Mouse (Mus musculus) limb, embryonic 15.5 days (tissue): ENCODE results near the gene Ush2a. TPM values are rescaled to one million over a fixed set of nuclear protein-coding genes. Genes with fewer than 3 reads are reported as not detected.

Experiments
- ATAC-seq: fragments of 200-750 bp; cut with Nextera tagmentation; 2 replicates; pipeline ENCODE4 v1.8.0; 2017; ENCODE audit warnings: low read depth, moderate TSS enrichment; ENCODE audit not compliant: insufficient number of reproducible peaks, low FRiP score, low TSS enrichment
- H3K27ac ChIP-seq: fragments of 300-500 bp; sonication (generic); 2 replicates; pipeline ENCODE4 v1.5.1; 2015; ENCODE audit warnings: moderate library complexity, mild to moderate bottlenecking, inconsistent platforms
- H3K27me3 ChIP-seq: fragments of 300-500 bp; sonication (generic); 2 replicates; pipeline ENCODE4 v1.6.1; 2015; ENCODE audit warnings: inconsistent platforms
- H3K36me3 ChIP-seq: fragments of 300-500 bp; sonication (generic); 2 replicates; pipeline ENCODE4 v1.6.1; 2015; ENCODE audit warnings: inconsistent platforms
- H3K4me1 ChIP-seq: fragments of 300-500 bp; sonication (generic); 2 replicates; pipeline ENCODE4 v1.6.1; 2015; ENCODE audit warnings: inconsistent platforms
- H3K4me2 ChIP-seq: fragments of 300-500 bp; sonication (generic); 2 replicates; pipeline ENCODE4 v1.6.1; 2015; ENCODE audit warnings: mild to moderate bottlenecking, inconsistent platforms
- H3K4me3 ChIP-seq: fragments of 300-500 bp; sonication (generic); 2 replicates; pipeline ENCODE4 v1.5.1; 2015; ENCODE audit warnings: mild to moderate bottlenecking, inconsistent platforms
- H3K9ac ChIP-seq: fragments of 300-500 bp; sonication (generic); 2 replicates; pipeline ENCODE4 v1.6.1; 2015; ENCODE audit warnings: inconsistent platforms
- H3K9me3 ChIP-seq: fragments of 300-500 bp; sonication (generic); 2 replicates; pipeline ENCODE4 v1.6.1; 2016; ENCODE audit warnings: inconsistent platforms
- WGBS: fragments of 180-500 bp; shearing (Covaris S2); methylation state at CpG from one replicate; pipeline ENCODE4 v1.1.7; 2015; 5-methylcytosine and 5-hydroxymethylcytosine counted together
- polyA plus RNA-seq: library from polyadenylated mRNA; unstranded; fragments of >200 nt; fragmentation: Nextera tagmentation; extraction: Ambion mirVana; gene quantifications from 2 replicates; pipeline ENCODE4 v1.2.1, GENCODE M21; 2015

The Ush2a gene
- polyA plus RNA-seq, 1 experiment from 2014 or later: 0.08 TPM

DNA sequence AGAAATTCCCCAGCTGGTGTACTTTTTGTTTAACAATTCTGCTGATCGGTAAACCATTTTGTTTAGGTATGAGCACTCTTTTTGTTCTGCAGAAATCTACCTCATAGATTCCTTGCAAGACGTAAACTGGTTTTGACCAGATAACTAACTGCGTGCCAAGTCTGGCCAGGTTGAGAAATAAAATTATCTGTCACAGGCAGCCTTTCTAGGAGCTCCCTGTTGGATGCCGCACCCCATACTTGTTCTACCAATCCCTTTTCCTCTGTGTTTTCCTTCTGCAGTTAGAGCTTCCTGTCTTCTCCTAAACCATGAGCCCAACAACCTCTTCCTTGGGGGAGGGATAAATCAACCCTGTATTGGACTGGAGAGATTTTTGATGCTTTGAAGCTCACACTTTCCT lies 145.4 kb downstream of the Ush2a start:
- no peaks in the 10 kb centered on the region for H3K27me3 ChIP-seq
- ATAC-seq: no peak
- H3K9ac ChIP-seq: no peak overlapping the region
- no peak overlapping the region for H3K27ac ChIP-seq
- no peaks in the 10 kb centered on the region for H3K4me1 ChIP-seq
- 90% methylated on average over 4 of the region's 4 CpGs for WGBS
- no peak overlapping the region for H3K4me3 ChIP-seq
- H3K36me3 ChIP-seq: no peaks in the 10 kb centered on the region
- no peak overlapping the region for H3K4me2 ChIP-seq
- H3K9me3 ChIP-seq: no peaks in the 10 kb centered on the region

DNA sequence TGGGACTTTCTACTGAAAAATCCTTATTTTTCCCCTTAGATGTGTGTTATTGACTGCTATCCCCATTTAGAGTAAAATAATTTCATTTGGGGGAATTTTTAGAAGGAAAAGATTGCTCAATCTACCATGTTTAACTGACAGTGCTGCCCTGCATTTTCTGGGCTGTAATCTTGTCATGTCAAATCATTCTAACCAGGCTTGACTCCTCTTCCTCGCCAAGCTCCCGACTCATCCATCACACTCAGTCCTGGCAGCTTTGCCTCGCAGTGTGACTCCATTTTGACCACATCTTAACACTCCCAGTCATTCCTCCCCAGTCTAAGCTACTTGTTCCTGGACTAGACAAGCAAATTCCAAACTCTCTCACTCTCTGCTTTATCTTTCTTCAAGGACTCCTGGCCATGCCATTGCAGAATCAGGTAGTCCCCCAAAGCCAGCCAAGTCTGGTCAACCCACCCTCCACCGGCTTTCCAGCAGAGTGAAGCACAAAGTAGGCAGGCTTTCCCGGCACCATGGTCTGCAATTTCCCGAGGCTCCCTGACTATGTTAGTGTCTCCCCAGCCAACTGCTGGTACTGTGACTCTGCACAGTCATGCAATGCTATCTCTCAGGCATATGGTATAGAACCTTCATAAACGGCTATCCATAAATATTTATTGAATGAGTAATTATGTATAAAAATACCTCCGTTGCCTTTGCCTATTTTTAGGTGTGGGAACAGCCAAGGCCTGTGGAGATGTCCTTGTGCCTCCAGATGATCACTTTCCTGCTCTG lies 146.0 kb downstream of the Ush2a start:
- H3K4me3 ChIP-seq: no peak overlapping the region
- no peak overlapping the region for H3K27ac ChIP-seq
- no peak overlapping the region for H3K4me2 ChIP-seq
- no peaks in the 10 kb centered on the region for H3K36me3 ChIP-seq
- H3K4me1 ChIP-seq: no peaks in the 10 kb centered on the region
- H3K27me3 ChIP-seq: no peaks in the 10 kb centered on the region
- H3K9ac ChIP-seq: no peak overlapping the region
- no peak for ATAC-seq
- no peaks in the 10 kb centered on the region for H3K9me3 ChIP-seq
- 70% methylated on average over 8 of the region's 8 CpGs for WGBS

DNA sequence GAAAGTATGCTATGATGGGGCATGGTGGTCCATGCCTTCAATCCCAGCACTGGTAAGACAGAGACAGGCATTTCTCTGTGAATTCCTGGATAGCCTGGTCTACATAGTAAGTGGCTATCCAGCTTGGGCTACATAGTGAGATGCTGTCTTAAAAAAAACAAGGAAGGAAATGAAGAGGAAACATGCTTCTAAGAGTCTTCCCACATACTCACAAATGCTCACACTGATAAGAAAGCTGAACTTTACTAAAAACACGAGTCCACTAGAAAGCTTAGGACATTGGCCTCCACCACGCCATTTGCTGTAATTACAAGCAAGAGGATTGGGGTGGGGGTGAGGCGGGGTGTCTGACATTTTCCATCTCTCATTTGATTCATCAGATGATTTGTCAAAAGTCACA lies 148.7 kb downstream of the Ush2a start:
- Histone ChIP-seq H3K4me2 (no peak overlapping the region), H3K27ac (no peak overlapping the region), H3K36me3 (no peaks in the 10 kb centered on the region), H3K9me3 (no peaks in the 10 kb centered on the region), H3K4me1 (no peaks in the 10 kb centered on the region), H3K4me3 (no peak overlapping the region), H3K27me3 (no peaks in the 10 kb centered on the region), H3K9ac (no peak overlapping the region)
- no peak for ATAC-seq
- WGBS: 81% methylated on average over 3 of the region's 3 CpGs

DNA sequence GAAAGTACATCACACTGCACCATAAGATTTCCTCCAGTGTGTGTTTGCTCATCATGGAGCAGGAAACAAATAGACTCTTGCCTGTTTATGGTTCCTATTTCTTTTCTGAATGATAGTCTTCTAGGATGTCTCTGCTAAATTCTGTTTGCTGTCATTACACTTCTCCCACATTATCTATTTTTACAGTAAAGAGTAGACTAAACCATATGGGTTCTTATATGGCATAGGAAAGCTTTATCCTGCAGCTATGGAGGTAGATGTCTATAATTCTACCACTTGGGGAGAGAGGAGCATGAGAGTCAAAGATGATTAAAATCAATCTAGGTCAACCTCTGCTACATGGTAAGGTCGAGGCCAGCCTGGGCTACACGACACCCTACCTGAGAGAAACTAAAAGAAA lies 158.7 kb downstream of the Ush2a start:
- 88% methylated on average over 2 of the region's 2 CpGs for WGBS
- Histone ChIP-seq H3K4me1 (no peaks in the 10 kb centered on the region), H3K9me3 (no peaks in the 10 kb centered on the region), H3K36me3 (no peaks in the 10 kb centered on the region), H3K4me2 (no peak overlapping the region), H3K27me3 (no peaks in the 10 kb centered on the region), H3K27ac (no peak overlapping the region), H3K9ac (no peak overlapping the region), H3K4me3 (no peak overlapping the region)
- ATAC-seq: no peak

DNA sequence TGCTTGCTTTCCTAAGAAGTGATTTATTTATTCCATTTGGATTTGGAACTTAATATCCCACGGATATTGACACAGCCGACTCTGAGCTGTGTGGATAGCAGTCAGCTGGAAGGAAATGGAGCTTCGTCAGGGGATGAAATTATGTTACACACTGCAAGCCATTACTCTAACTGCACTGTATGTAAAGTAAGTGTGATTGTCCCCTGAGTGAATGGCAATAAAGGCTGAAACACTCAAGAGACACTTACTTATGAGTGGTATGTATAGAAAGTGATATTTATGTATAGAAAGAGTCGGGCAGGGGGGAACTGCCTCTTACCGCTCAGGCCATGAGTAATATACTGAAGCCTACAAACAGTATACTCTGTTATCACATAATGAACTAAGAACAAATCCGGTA lies 166.3 kb downstream of the Ush2a start:
- H3K27me3 ChIP-seq: no peaks in the 10 kb centered on the region
- 76% methylated on average over 6 of the region's 6 CpGs for WGBS
- H3K4me2 ChIP-seq: no peak overlapping the region
- H3K4me3 ChIP-seq: no peak overlapping the region
- no peaks in the 10 kb centered on the region for H3K36me3 ChIP-seq
- no peak overlapping the region for H3K9ac ChIP-seq
- no peaks in the 10 kb centered on the region for H3K9me3 ChIP-seq
- H3K27ac ChIP-seq: no peak overlapping the region
- ATAC-seq: no peak
- no peaks in the 10 kb centered on the region for H3K4me1 ChIP-seq

DNA sequence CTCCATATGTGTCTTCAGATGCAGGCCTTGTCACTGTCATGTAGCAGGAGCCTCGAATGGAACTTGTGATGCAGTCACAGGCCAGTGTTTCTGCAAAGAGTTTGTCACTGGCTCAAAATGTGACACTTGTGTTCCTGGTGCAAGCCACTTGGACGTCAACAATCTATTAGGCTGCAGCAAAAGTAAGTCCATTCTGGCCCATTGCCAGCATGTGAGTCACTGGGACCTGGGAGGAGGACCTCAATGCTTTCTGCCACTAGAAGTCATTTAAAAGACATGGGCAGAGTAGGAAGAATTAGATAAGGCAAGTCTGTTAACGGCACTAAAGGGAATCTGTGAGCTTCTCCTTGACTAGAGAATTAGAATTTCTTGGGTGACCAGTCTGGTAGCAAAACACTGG lies 168.9 kb downstream of the Ush2a start:
- no peak overlapping the region for H3K4me2 ChIP-seq

DNA sequence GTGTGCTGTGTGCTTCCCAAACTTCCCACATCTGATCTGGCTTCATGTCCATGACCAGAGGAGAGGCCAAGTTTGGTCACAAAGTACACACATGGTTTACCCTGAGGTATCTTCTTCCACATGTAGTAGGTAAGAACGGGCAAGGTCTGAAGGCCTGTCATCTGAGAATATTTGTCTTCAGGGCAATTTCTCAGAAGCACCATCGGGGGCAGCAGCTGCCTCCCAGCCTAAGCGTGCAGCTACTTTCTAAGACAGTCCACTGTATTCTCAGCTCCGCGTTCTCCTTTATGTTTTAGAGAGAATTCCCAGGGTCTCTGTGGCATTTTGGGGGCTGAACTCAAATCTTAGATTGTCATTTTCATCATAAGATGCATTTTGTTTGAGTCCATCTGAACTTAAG lies 186.1 kb downstream of the Ush2a start:
- Histone ChIP-seq H3K36me3 (no peaks in the 10 kb centered on the region), H3K9me3 (no peaks in the 10 kb centered on the region), H3K4me1 (no peaks in the 10 kb centered on the region), H3K27me3 (0 out of 2 replicates have a peak, but pooled peaks cover 3% of the 10 kb centered on the region), H3K9ac (no peak overlapping the region), H3K4me2 (no peak overlapping the region), H3K4me3 (no peak overlapping the region), H3K27ac (no peak overlapping the region)
- ATAC-seq: no peak
- 64% methylated on average over 5 of the region's 5 CpGs for WGBS

More for the DNA sequence above, 168.9 kb downstream of the Ush2a start:
- H3K4me1 ChIP-seq: no peaks in the 10 kb centered on the region
- H3K9ac ChIP-seq: no peak overlapping the region
- H3K4me3 ChIP-seq: no peak overlapping the region
- no peak overlapping the region for H3K27ac ChIP-seq
- H3K9me3 ChIP-seq: no peaks in the 10 kb centered on the region
- no peak for ATAC-seq
- H3K27me3 ChIP-seq: no peaks in the 10 kb centered on the region
- WGBS: 70% methylated on average over 3 of the region's 3 CpGs
- no peaks in the 10 kb centered on the region for H3K36me3 ChIP-seq

DNA sequence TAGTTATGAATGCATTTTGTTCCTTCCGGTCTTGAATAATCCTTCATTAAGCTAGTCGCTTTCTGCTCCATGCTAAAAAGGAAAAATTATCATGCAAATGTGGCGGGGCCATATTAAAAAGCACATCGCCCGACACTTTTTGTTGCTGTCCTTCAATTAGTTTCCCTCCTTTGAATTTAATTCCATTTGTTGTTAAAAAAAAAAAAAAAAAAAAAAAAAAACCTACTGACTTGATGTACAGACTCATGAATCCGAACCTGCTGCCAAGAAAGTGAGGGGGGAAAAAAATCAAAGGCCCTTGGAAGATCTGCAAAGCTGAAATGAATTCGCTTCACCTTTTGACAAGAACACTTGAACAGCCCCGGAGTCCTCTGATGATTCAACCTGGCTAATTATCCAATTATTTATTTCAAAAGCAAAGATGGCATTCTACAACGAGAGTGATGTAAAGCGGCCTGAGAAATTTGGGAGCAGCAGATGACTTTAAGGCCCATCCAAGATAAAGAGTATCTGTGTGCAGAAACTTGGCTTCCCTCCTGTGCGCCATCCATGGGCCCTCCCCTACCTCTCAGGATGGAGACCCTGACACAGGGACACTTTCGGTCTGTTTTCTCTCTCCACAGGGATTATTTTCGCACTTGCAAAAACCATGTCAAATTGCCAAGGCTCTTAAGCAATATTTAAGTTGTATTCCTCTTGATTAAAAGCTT lies 194.8 kb downstream of the Ush2a start:
- no peak overlapping the region for H3K27ac ChIP-seq
- no peak overlapping the region for H3K9ac ChIP-seq
- H3K27me3 ChIP-seq: 0 out of 2 replicates have a peak, but pooled peaks cover 5% of the 10 kb centered on the region
- no peak overlapping the region for H3K4me2 ChIP-seq
- WGBS: 55% methylated on average over 13 of the region's 13 CpGs
- H3K4me3 ChIP-seq: no peak overlapping the region
- H3K9me3 ChIP-seq: no peaks in the 10 kb centered on the region
- no peak for ATAC-seq
- H3K4me1 ChIP-seq: no peaks in the 10 kb centered on the region
- H3K36me3 ChIP-seq: no peaks in the 10 kb centered on the region

DNA sequence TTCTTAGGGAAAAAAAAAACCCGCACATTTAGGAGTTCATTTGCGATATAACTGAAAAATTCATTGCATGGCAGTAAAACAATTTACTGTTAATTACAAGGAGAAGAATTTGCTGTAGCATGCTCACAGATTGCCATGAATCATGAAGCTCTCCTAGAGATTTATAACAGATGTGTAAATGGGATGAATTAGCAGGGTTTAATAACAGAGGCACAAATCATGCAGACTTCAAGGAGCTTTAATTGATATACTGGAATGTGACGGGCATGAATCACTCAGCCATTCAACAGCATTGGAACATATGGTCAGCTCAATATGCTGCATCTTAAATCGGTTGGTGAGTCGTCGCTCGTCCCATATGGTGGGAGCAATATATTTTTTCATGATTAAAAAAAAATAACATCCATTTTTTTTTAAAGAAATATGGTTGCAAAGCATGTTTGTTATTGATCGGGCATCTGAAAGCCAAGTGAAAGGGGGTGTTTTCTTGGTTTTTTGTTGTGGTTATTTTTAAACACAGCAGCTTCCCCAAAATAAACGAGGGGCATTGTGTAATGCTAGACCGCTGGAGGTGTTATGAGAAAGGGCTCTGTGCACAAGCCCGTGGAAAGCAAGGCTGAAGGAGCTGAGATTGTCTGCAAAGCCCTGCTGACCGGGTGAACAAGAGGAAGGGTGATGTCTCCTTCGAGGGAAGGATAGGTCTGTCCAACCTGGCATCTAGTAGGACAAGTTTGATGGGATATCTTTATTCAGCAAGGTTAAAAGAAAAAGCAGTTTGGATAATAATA lies 195.6 kb downstream of the Ush2a start:
- no peak for ATAC-seq
- no peak overlapping the region for H3K9ac ChIP-seq
- no peaks in the 10 kb centered on the region for H3K9me3 ChIP-seq
- H3K4me3 ChIP-seq: no peak overlapping the region
- 0 out of 2 replicates have a peak, but pooled peaks cover 5% of the 10 kb centered on the region for H3K27me3 ChIP-seq
- H3K4me2 ChIP-seq: no peak overlapping the region
- H3K27ac ChIP-seq: no peak overlapping the region
- H3K4me1 ChIP-seq: no peaks in the 10 kb centered on the region
- 22% methylated on average over 13 of the region's 13 CpGs for WGBS
- no peaks in the 10 kb centered on the region for H3K36me3 ChIP-seq

DNA sequence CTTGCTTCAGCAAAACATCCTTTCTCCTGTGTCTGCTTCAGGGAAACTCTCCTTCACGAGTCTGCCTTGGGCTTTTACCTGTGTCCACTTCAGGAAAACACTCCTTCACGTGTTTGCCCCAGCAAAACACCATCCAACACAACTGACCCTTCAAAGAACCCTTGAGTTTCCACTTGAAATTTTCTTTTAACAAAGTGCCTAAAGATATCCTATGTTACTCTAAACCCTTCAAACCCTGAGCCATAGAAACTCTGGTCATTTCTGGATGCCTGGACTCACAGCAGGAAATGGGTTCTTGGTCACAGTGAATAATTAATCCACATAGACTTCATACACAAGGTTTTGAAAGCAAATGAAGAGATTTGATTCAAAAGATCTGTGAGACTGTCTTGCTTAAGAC lies 199.4 kb downstream of the Ush2a start:
- Histone ChIP-seq H3K27ac (no peak overlapping the region), H3K4me1 (no peaks in the 10 kb centered on the region), H3K4me3 (no peak overlapping the region), H3K9ac (no peak overlapping the region), H3K36me3 (no peaks in the 10 kb centered on the region), H3K9me3 (no peaks in the 10 kb centered on the region), H3K27me3 (0 out of 2 replicates have a peak, but pooled peaks cover 5% of the 10 kb centered on the region), H3K4me2 (no peak overlapping the region)
- 84% methylated on average over 2 of the region's 2 CpGs for WGBS
- ATAC-seq: no peak

DNA sequence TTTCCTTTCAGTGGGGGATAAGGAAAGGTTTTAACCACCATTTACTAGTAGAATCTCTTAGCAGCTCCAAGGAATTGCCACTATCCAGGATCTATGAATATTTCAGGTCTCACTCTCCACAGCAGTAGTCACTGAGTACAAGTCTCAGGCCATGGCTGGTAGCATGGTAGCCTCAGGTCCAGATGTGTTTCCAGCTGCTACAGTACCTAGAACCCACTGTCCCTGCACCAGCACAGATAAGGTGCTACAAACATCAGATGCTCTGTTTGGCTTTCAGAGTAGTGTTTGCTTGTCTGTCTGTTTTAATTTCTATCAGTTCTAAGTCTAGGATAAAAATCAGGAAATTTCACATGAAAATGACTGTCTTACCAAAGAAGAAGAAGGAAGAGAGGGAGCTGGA lies 202.8 kb downstream of the Ush2a start:
- H3K9me3 ChIP-seq: no peaks in the 10 kb centered on the region
- no peak overlapping the region for H3K4me3 ChIP-seq
- no peak overlapping the region for H3K4me2 ChIP-seq
- no peak overlapping the region for H3K9ac ChIP-seq
- ATAC-seq: no peak
- no peaks in the 10 kb centered on the region for H3K36me3 ChIP-seq
- no peaks in the 10 kb centered on the region for H3K4me1 ChIP-seq
- H3K27ac ChIP-seq: no peak overlapping the region
- no peaks in the 10 kb centered on the region for H3K27me3 ChIP-seq

DNA sequence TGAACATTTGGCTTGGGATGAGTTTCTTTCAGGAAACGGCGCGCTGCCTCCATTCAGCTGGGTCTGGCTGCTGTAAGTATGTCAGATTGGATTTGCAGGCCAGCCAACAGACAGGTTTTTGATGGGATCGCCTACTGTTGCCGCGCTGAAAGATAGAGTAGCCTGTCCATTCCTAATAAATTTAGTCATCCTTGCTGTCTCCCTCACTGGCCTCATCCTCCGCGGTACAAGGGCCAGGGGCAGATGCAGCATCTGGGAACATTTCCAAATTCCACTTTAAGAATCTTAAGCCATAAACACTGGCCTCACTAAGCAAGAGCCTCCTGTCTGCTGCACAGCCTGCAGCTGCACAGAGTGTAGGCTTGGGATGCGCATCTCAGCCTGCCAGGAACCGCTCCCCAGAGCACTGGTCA lies 206.6 kb downstream of the Ush2a start:
- no peak overlapping the region for H3K4me3 ChIP-seq
- H3K36me3 ChIP-seq: no peaks in the 10 kb centered on the region
- H3K4me2 ChIP-seq: no peak overlapping the region
- peak; percentile 61; the same call in 1 of the 2 replicates for ATAC-seq
- 64% methylated on average over 10 of the region's 10 CpGs for WGBS
- no peaks in the 10 kb centered on the region for H3K9me3 ChIP-seq
- no peak overlapping the region for H3K27ac ChIP-seq
- H3K9ac ChIP-seq: no peak overlapping the region
- no peaks in the 10 kb centered on the region for H3K4me1 ChIP-seq
- no peaks in the 10 kb centered on the region for H3K27me3 ChIP-seq
